Mouse (Mus musculus): ENCODE data around the gene Mrpl16. TPM values are rescaled to one million over a fixed set of nuclear protein-coding genes. Genes with fewer than 3 reads are reported as not detected.

Gene Mrpl16
- total and polyA plus RNA-seq, 3 experiments = 27.1 to 91.4 (median 53.1) TPM

GRCm38 (mm10) chr19:11820211-11820610 is 50.0 kb downstream of the Mrpl16 start:
- H3K36me3 ChIP-seq (replicated peaks) = no peaks in the 10 kb centered on the region
- TF ChIP-seq GATA1 (IDR thresholded peaks at IDR 0.05; ENCODE audit: borderline replicate concordance, low read length) = no peak
- no peak for TF ChIP-seq GATA2 (IDR thresholded peaks at IDR 0.05; ENCODE audit: borderline replicate concordance, low read depth, low read length)
- TF ChIP-seq TAL1 (conservative IDR thresholded peaks at IDR 0.05; ENCODE audit: low read depth, low read length) = no peak
- DNase-seq (ENCODE audit: low spot score) = no peak
- no peak for ATAC-seq (ENCODE audit: extremely low read depth, insufficient number of reproducible peaks, low FRiP score, poor library complexity, severe bottlenecking)
- H3K4me3 ChIP-seq (ENCODE audit: low read depth, low read length) = no peak overlapping the region
- H3K27me3 ChIP-seq (ENCODE audit: insufficient read depth, low read length) = peaks cover 15% of the 10 kb centered on the region
- no peaks in the 10 kb centered on the region for H3K9me3 ChIP-seq (replicated peaks)
- no peaks in the 10 kb centered on the region for H3K4me1 ChIP-seq (ENCODE audit: insufficient read depth, low read depth, low read length)

DNA sequence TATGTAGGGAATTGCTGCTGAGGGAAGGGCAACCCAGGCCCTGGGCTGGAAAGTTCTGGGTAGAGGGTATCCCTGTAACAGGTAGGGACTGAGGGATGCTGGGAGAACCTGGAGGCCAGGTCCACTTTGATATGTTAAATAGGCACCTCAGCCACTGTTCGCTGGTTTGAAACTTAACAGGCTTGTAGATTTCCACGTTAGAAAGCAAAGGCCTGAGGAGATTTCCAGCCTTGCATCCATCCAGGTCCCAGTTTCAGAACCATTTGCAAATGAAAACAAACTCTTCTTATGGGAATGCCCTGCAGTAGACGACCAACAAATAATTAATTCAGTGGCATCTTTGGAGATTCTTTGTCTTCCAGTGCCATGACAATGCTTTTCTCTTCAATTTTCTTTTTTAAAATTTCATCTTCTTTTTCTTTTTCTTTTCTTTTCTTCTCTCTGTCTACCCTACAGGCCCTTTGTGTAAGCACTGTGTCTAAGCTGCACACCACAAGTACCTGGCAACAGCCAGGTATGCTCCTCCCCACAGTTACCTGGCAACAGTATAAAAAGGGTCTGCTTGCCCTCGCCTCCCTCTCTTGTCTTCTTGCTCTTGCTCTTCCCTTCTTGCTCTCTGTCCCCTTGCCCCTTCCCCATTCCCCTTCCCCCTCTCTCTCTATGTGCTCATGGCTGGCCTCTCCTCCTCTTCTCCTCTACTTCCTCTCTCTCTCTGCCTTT is 53.3 kb downstream of the Mrpl16 start:
- DNase-seq (ENCODE audit: low spot score) (no peak), ATAC-seq (ENCODE audit: extremely low read depth, insufficient number of reproducible peaks, low FRiP score, poor library complexity, severe bottlenecking) (no peak)
- no peaks in the 10 kb centered on the region for H3K9me3 ChIP-seq (replicated peaks)
- TF ChIP-seq GATA1 (IDR thresholded peaks at IDR 0.05; ENCODE audit: borderline replicate concordance, low read length) = no peak
- TF ChIP-seq TAL1 (conservative IDR thresholded peaks at IDR 0.05; ENCODE audit: low read depth, low read length) = no peak
- TF ChIP-seq GATA2 (IDR thresholded peaks at IDR 0.05; ENCODE audit: borderline replicate concordance, low read depth, low read length) = no peak
- no peak for TF ChIP-seq POLR2AphosphoS5 (IDR thresholded peaks at IDR 0.05; ENCODE audit: insufficient replicate concordance, low read depth, low read length)
- no peak for TF ChIP-seq CTCF (IDR thresholded peaks at IDR 0.05; ENCODE audit: low read depth, low read length)
- no peak overlapping the region for H3K4me3 ChIP-seq (ENCODE audit: low read depth, low read length)
- no peaks in the 10 kb centered on the region for H3K36me3 ChIP-seq (replicated peaks)
- no peaks in the 10 kb centered on the region for H3K4me1 ChIP-seq (ENCODE audit: insufficient read depth, low read depth, low read length)
- H3K27me3 ChIP-seq (ENCODE audit: insufficient read depth, low read length) = peaks cover under 1% of the 10 kb centered on the region; the same call in 1 of the 2 replicates

Other genes with a start within 250 kb of the Mrpl16 start
- not detected in 2 replicates for gene Ms4a4d, start 233.6 kb upstream of the Mrpl16 start, total RNA-seq (2014; fragmentation: Nextera tagmentation)
- 0.16 TPM in 1 of 2 replicates, not detected in the other for gene Ms4a4d, start 233.6 kb upstream of the Mrpl16 start, total RNA-seq (2017)
- not detected in 2 replicates for gene Ms4a4d, start 233.6 kb upstream of the Mrpl16 start, polyA plus RNA-seq (2012)
- 1.4 TPM in 1 of 2 replicates, not detected in the other for gene Ms4a6d, start 165.5 kb upstream of the Mrpl16 start, total RNA-seq (2014; fragmentation: Nextera tagmentation)
- gene Ms4a6d, start 165.5 kb upstream of the Mrpl16 start, total RNA-seq (2017) = 2.2 and 3.1 TPM in 2 replicates
- gene Ms4a6d, start 165.5 kb upstream of the Mrpl16 start, polyA plus RNA-seq (2012) = 0.05 TPM in 1 of 2 replicates, not detected in the other
- gene Ms4a2, start 146.7 kb upstream of the Mrpl16 start, total RNA-seq (2014; fragmentation: Nextera tagmentation) = 1.3 and 1.4 TPM in 2 replicates
- 19.1 and 20.6 TPM in 2 replicates for gene Ms4a2, start 146.7 kb upstream of the Mrpl16 start, total RNA-seq (2017)
- 0.03 TPM in 1 of 2 replicates, not detected in the other for gene Ms4a2, start 146.7 kb upstream of the Mrpl16 start, polyA plus RNA-seq (2012)
- gene Ms4a3, start 129.5 kb upstream of the Mrpl16 start, total RNA-seq (2014; fragmentation: Nextera tagmentation) = not detected in 2 replicates
- 0.35 TPM in 1 of 2 replicates, not detected in the other for gene Ms4a3, start 129.5 kb upstream of the Mrpl16 start, total RNA-seq (2017)
- gene Ms4a3, start 129.5 kb upstream of the Mrpl16 start, polyA plus RNA-seq (2012) = not detected in 2 replicates
- not detected in 2 replicates for gene Oosp2, start 109.8 kb upstream of the Mrpl16 start, total RNA-seq (2014; fragmentation: Nextera tagmentation)
- gene Oosp2, start 109.8 kb upstream of the Mrpl16 start, total RNA-seq (2017) = not detected in 2 replicates
- gene Oosp2, start 109.8 kb upstream of the Mrpl16 start, polyA plus RNA-seq (2012) = not detected in 2 replicates
- gene Oosp1, start 79.2 kb upstream of the Mrpl16 start, total RNA-seq (2014; fragmentation: Nextera tagmentation) = not detected in 2 replicates
- gene Oosp1, start 79.2 kb upstream of the Mrpl16 start, total RNA-seq (2017) = 0.11 TPM in 1 of 2 replicates, not detected in the other
- gene Oosp1, start 79.2 kb upstream of the Mrpl16 start, polyA plus RNA-seq (2012) = not detected in 2 replicates
- not detected in 2 replicates for gene Oosp3, start 73.3 kb upstream of the Mrpl16 start, total RNA-seq (2014; fragmentation: Nextera tagmentation)
- gene Oosp3, start 73.3 kb upstream of the Mrpl16 start, total RNA-seq (2017) = not detected in 2 replicates
- not detected in 2 replicates for gene Oosp3, start 73.3 kb upstream of the Mrpl16 start, polyA plus RNA-seq (2012)
- gene Gif, start 22.8 kb upstream of the Mrpl16 start, total RNA-seq (2014; fragmentation: Nextera tagmentation) = not detected in 2 replicates
- 0.06 TPM in 1 of 2 replicates, not detected in the other for gene Gif, start 22.8 kb upstream of the Mrpl16 start, total RNA-seq (2017)
- not detected in 2 replicates for gene Gif, start 22.8 kb upstream of the Mrpl16 start, polyA plus RNA-seq (2012)
- gene Stx3, start 49.0 kb downstream of the Mrpl16 start, total RNA-seq (2014; fragmentation: Nextera tagmentation) = not detected in 2 replicates
- 1.3 and 1.9 TPM in 2 replicates for gene Stx3, start 49.0 kb downstream of the Mrpl16 start, total RNA-seq (2017)
- not detected in 2 replicates for gene Stx3, start 49.0 kb downstream of the Mrpl16 start, polyA plus RNA-seq (2012)
- gene Olfr1417, start 68.8 kb downstream of the Mrpl16 start, total RNA-seq (2014; fragmentation: Nextera tagmentation) = not detected in 2 replicates
- 0.05 and 0.29 TPM in 2 replicates for gene Olfr1417, start 68.8 kb downstream of the Mrpl16 start, total RNA-seq (2017)
- gene Olfr1417, start 68.8 kb downstream of the Mrpl16 start, polyA plus RNA-seq (2012) = not detected in 2 replicates
- gene Olfr1418, start 90.7 kb downstream of the Mrpl16 start, total RNA-seq (2014; fragmentation: Nextera tagmentation) = not detected in 2 replicates
- 0.11 and 0.17 TPM in 2 replicates for gene Olfr1418, start 90.7 kb downstream of the Mrpl16 start, total RNA-seq (2017)
- gene Olfr1418, start 90.7 kb downstream of the Mrpl16 start, polyA plus RNA-seq (2012) = not detected in 2 replicates
- not detected in 2 replicates for gene Olfr1419, start 104.7 kb downstream of the Mrpl16 start, total RNA-seq (2014; fragmentation: Nextera tagmentation)
- gene Olfr1419, start 104.7 kb downstream of the Mrpl16 start, total RNA-seq (2017) = 0.22 TPM in 1 of 2 replicates, not detected in the other
- not detected in 2 replicates for gene Olfr1419, start 104.7 kb downstream of the Mrpl16 start, polyA plus RNA-seq (2012)
- not detected in 2 replicates for gene Olfr1420, start 116.2 kb downstream of the Mrpl16 start, total RNA-seq (2014; fragmentation: Nextera tagmentation)
- 0.17 and 0.38 TPM in 2 replicates for gene Olfr1420, start 116.2 kb downstream of the Mrpl16 start, total RNA-seq (2017)
- not detected in 2 replicates for gene Olfr1420, start 116.2 kb downstream of the Mrpl16 start, polyA plus RNA-seq (2012)
- gene Patl1, start 142.0 kb downstream of the Mrpl16 start, total RNA-seq (2014; fragmentation: Nextera tagmentation) = 59.4 and 65.8 TPM in 2 replicates
- 19.0 and 20.4 TPM in 2 replicates for gene Patl1, start 142.0 kb downstream of the Mrpl16 start, total RNA-seq (2017)
- gene Patl1, start 142.0 kb downstream of the Mrpl16 start, polyA plus RNA-seq (2012) = 15.8 and 17.7 TPM in 2 replicates
- gene Osbp, start 195.6 kb downstream of the Mrpl16 start, total RNA-seq (2014; fragmentation: Nextera tagmentation) = 44.8 and 50.4 TPM in 2 replicates
- gene Osbp, start 195.6 kb downstream of the Mrpl16 start, total RNA-seq (2017) = 28.9 and 32.1 TPM in 2 replicates
- 10.2 and 12.2 TPM in 2 replicates for gene Osbp, start 195.6 kb downstream of the Mrpl16 start, polyA plus RNA-seq (2012)